Mouse (Mus musculus) lung, postnatal 0 days (tissue): ENCODE data around the gene Cbr2.

Experiments
- CTCF ChIP-seq: IDR thresholded peaks from 2 replicates; pipeline ENCODE4 v1.5.1; 2016; ENCODE audit warnings: antibody characterized with exemption, mild to moderate bottlenecking
- EP300 ChIP-seq: IDR thresholded peaks from 2 replicates; pipeline ENCODE4 v1.6.1; 2016; ENCODE audit warnings: antibody characterized with exemption, mild to moderate bottlenecking, control low read depth

GRCm38 (mm10) chr11:120723509-120723908, 8.4 kb downstream of the Cbr2 start:
- TF ChIP-seq CTCF = no peak
- TF ChIP-seq EP300 = no peak
